8 mouse cellular contexts compared by ENCODE assay signal in genomic region chr10:40257414-40258255, GRCm38 (mm10). TPM values are rescaled to one million over a fixed set of nuclear protein-coding genes. Genes with fewer than 3 reads are reported as not detected.
A peak's percentile ranks its signal among the peaks of the same experiment; 100 is the strongest.
DNase-seq lines count a peak whose midpoint lies in the region; ATAC-seq and TF ChIP-seq lines count a peak whose summit lies in the region.

Gtf3c6 (minus strand) TSS chr10:40258108.

- peaks cover 2% of the 10 kb centered on the region for H3K4me1 ChIP-seq in cortical plate, adult 2 months (ENCODE audit: control insufficient read depth, insufficient read depth, low read length)

- peak; percentile 79 for ATAC-seq in activated CD4-positive, CD25-positive, alpha-beta regulatory T cell, adult 4 months
- ATAC-seq in megakaryocyte progenitor cell, adult 5-6 weeks (replicated peaks; ENCODE audit: poor library complexity): peak; percentile 61

- no peak for TF ChIP-seq CTCF in cortical plate, adult 2 months (IDR thresholded peaks at IDR 0.05; ENCODE audit: extremely low read depth, insufficient read depth, low read length)

- H3K4me3 ChIP-seq in cortical plate, adult 2 months (ENCODE audit: insufficient read depth, low read length): peak within 1 kb of the TSS; percentile 46

- peak; percentile 75 for TF ChIP-seq POLR2A in cortical plate, adult 2 months (IDR thresholded peaks at IDR 0.05; ENCODE audit: extremely low read depth, insufficient read depth, low read length)

- peak; percentile 96 for DNase-seq in gastrocnemius, postnatal 10 days
- DNase-seq in induced T-regulatory cell, adult 2 months (ENCODE audit: low read depth): peak; percentile 97
- DNase-seq in left cerebral cortex, adult 9 months (ENCODE audit: low spot score in 2 of 2): peak; percentile 73 to 93
- peak; percentile 95 for DNase-seq in right cerebral cortex, postnatal 14 days
- DNase-seq in urinary bladder, postnatal 36 days (ENCODE audit: low spot score in 2 of 2): peak; percentile 92 to 93

- peak within 1 kb of the TSS; percentile 43 for H3K27ac ChIP-seq in cortical plate, adult 2 months (ENCODE audit: insufficient read depth, low read length)

RNA-seq across cellular contexts. Expression of gene Gtf3c6, which starts in this region (rescaled TPM):
- polyA plus RNA-seq in activated CD4-positive, CD25-positive, alpha-beta regulatory T cell, adult 4 months (2017; shearing (Covaris generic)): 100 to 1,000 TPM; 114 to 120 TPM
- 31.6 and 34.3 TPM in 2 replicates for polyA plus RNA-seq in cortical plate, adult 2 months (2012; rRNA removed)
- 10 to 100 TPM; 28.2 to 30.1 TPM for total RNA-seq in gastrocnemius, postnatal 10 days (2021)
- total RNA-seq in megakaryocyte progenitor cell, adult 5-6 weeks (2015): 69.0 and 87.6 TPM in 2 replicates
- total RNA-seq in megakaryocyte progenitor cell, adult 5-6 weeks (2017): 219 and 265 TPM in 2 replicates

Comparison
In these comparisons a context has a peak if more than half of its experiments do, and no peak if none do; other contexts are left out.
1. Peak in every context shown above with its lines: DNase-seq, ATAC-seq, H3K4me3 ChIP-seq and H3K27ac ChIP-seq.